Mouse (Mus musculus) kidney, embryonic 14.5 days (tissue): ENCODE measurements at regions not wholly inside any gene's neighbourhood (a gene's known extent, or its start where the extent isn't known, plus 50 kb on each side); places are given as distances from the start of the nearest gene placed in this dataset.

Experiments
- ATAC-seq: fragments of 200-750 bp; cut with Nextera tagmentation; 2 replicates; pipeline ENCODE4 v1.8.0; 2017; ENCODE audit warnings: moderate number of reproducible peaks, mild to moderate bottlenecking, moderate TSS enrichment, moderate library complexity; ENCODE audit not compliant: low FRiP score, low TSS enrichment
- H3K27ac ChIP-seq: fragments of 300-500 bp; sonication (generic); 2 replicates; pipeline ENCODE4 v1.5.1; 2014; ENCODE audit warnings: low read depth, mild to moderate bottlenecking, low read length, moderate library complexity, mixed read lengths
- H3K27me3 ChIP-seq: fragments of 300-500 bp; sonication (generic); 2 replicates; pipeline ENCODE4 v1.6.1; 2014; ENCODE audit warnings: mild to moderate bottlenecking, low read length; ENCODE audit not compliant: control insufficient read depth, insufficient read depth
- H3K36me3 ChIP-seq: fragments of 300-500 bp; sonication (generic); 2 replicates; pipeline ENCODE4 v1.6.1; 2014; ENCODE audit warnings: low read length, mixed read lengths; ENCODE audit not compliant: control insufficient read depth, insufficient read depth
- H3K4me1 ChIP-seq: fragments of 300-500 bp; sonication (generic); 2 replicates; pipeline ENCODE4 v1.6.1; 2014; ENCODE audit warnings: low read length, mixed read lengths; ENCODE audit not compliant: control insufficient read depth, insufficient read depth
- H3K4me2 ChIP-seq: fragments of 300-500 bp; sonication (generic); replicated peaks from 2 replicates; pipeline ENCODE4 v1.6.1; 2014; ENCODE audit warnings: low read depth, mild to moderate bottlenecking, low read length
- H3K4me3 ChIP-seq: fragments of 300-500 bp; sonication (generic); 2 replicates; pipeline ENCODE4 v1.5.1; 2014; ENCODE audit warnings: mild to moderate bottlenecking, low read length
- H3K9ac ChIP-seq: fragments of 300-500 bp; sonication (generic); 2 replicates; pipeline ENCODE4 v1.6.1; 2014; ENCODE audit warnings: low read depth, mild to moderate bottlenecking, low read length, moderate library complexity
- H3K9me3 ChIP-seq: fragments of 300-500 bp; sonication (generic); 2 replicates; pipeline ENCODE4 v1.6.1; 2016; ENCODE audit warnings: low read length; ENCODE audit not compliant: control insufficient read depth
- WGBS: fragments of 180-500 bp; shearing (Covaris S2); extraction: QIAGEN DNeasy Blood & Tissue Kit; methylation state at CpG from one replicate; pipeline ENCODE4 v1.1.7; 2014; 5-methylcytosine and 5-hydroxymethylcytosine counted together

- no peak overlapping the region for H3K27ac ChIP-seq
- H3K4me1 ChIP-seq, result no peaks in the 10 kb centered on the region
- no peak overlapping the region for H3K9ac ChIP-seq
- H3K9me3 ChIP-seq, result no peaks in the 10 kb centered on the region
- no peaks in the 10 kb centered on the region for H3K36me3 ChIP-seq
- no peak overlapping the region for H3K4me3 ChIP-seq
- ATAC-seq, result no peak
- WGBS, result 63% methylated on average over 7 of the region's 7 CpGs
- no peaks in the 10 kb centered on the region for H3K27me3 ChIP-seq
- H3K4me2 ChIP-seq, result no peak overlapping the region
Observed at GRCm38 (mm10) chr13:115171347-115172062, 69.7 kb upstream of the Itga1 start.

- Histone ChIP-seq H3K27ac (no peak overlapping the region), H3K4me3 (no peak overlapping the region), H3K36me3 (no peaks in the 10 kb centered on the region), H3K27me3 (no peaks in the 10 kb centered on the region), H3K9me3 (no peaks in the 10 kb centered on the region), H3K9ac (no peak overlapping the region), H3K4me2 (no peak overlapping the region), H3K4me1 (no peaks in the 10 kb centered on the region)
- no peak for ATAC-seq
- WGBS, result 93% methylated on average over 3 of the region's 3 CpGs
Observed at GRCm38 (mm10) chr13:115165981-115166380, 64.2 kb upstream of the Itga1 start.

GRCm38 (mm10) chr13:115162689-115163413 lies 61.1 kb upstream of the Itga1 start:
- 82% methylated on average over 4 of the region's 4 CpGs for WGBS
- no peak overlapping the region for H3K4me2 ChIP-seq
- ATAC-seq, result no peak

GRCm38 (mm10) chr13:115159386-115159785 lies 57.6 kb upstream of the Itga1 start:
- H3K9ac ChIP-seq, result no peak overlapping the region
- WGBS, result 73% methylated on average over 4 of the region's 4 CpGs
- no peaks in the 10 kb centered on the region for H3K36me3 ChIP-seq
- H3K9me3 ChIP-seq, result no peaks in the 10 kb centered on the region
- no peaks in the 10 kb centered on the region for H3K4me1 ChIP-seq
- H3K4me3 ChIP-seq, result no peak overlapping the region
- H3K4me2 ChIP-seq, result no peak overlapping the region
- H3K27ac ChIP-seq, result no peak overlapping the region
- H3K27me3 ChIP-seq, result no peaks in the 10 kb centered on the region
- no peak for ATAC-seq

More at GRCm38 (mm10) chr13:115162689-115163413, 61.1 kb upstream of the Itga1 start:
- Histone ChIP-seq H3K36me3 (no peaks in the 10 kb centered on the region), H3K9ac (no peak overlapping the region), H3K4me3 (no peak overlapping the region), H3K9me3 (no peaks in the 10 kb centered on the region), H3K4me1 (no peaks in the 10 kb centered on the region), H3K27ac (no peak overlapping the region), H3K27me3 (no peaks in the 10 kb centered on the region)
